Mouse (Mus musculus): Measurements from ENCODE around the gene Slc37a1. TPM values are rescaled to one million over a fixed set of nuclear protein-coding genes. Genes with fewer than 3 reads are reported as not detected.

Slc37a1 gene
- polyA plus RNA-seq, 1 experiment from 2014 or later, result 4.6 TPM

- no peaks in the 10 kb centered on the region for H3K27me3 ChIP-seq (ENCODE audit: control insufficient read depth, insufficient read depth, low read length)
- 86% methylated on average over 12 of the region's 12 CpGs for WGBS (ENCODE audit: insufficient replicate concordance)
- no peak overlapping the region for H3K4me2 ChIP-seq
- no peak overlapping the region for H3K27ac ChIP-seq (ENCODE audit: low read depth, low read length)
- no peak overlapping the region for H3K9ac ChIP-seq (ENCODE audit: low read depth, low read length)
- H3K36me3 ChIP-seq (ENCODE audit: control insufficient read depth, insufficient read depth, low read length), result no peaks in the 10 kb centered on the region
- H3K4me1 ChIP-seq (ENCODE audit: control insufficient read depth, insufficient read depth, low read length), result no peaks in the 10 kb centered on the region
- ATAC-seq (replicated peaks; ENCODE audit: insufficient number of reproducible peaks, low FRiP score, low TSS enrichment), result no peak
- H3K4me3 ChIP-seq (ENCODE audit: low read depth, low read length), result no peak overlapping the region
- no peaks in the 10 kb centered on the region for H3K9me3 ChIP-seq (replicated peaks; ENCODE audit: control insufficient read depth, low read length)
Measured at GRCm38 (mm10) chr17:31257898-31258297, 28.7 kb upstream of the Slc37a1 start.

GRCm38 (mm10) chr17:31258310-31258865, 28.2 kb upstream of the Slc37a1 start:
- Histone ChIP-seq H3K36me3 (ENCODE audit: control insufficient read depth, insufficient read depth, low read length) (no peaks in the 10 kb centered on the region), H3K9ac (ENCODE audit: low read depth, low read length) (no peak overlapping the region), H3K4me2 (no peak overlapping the region), H3K27ac (ENCODE audit: low read depth, low read length) (no peak overlapping the region), H3K27me3 (ENCODE audit: control insufficient read depth, insufficient read depth, low read length) (no peaks in the 10 kb centered on the region), H3K9me3 (replicated peaks; ENCODE audit: control insufficient read depth, low read length) (no peaks in the 10 kb centered on the region), H3K4me1 (ENCODE audit: control insufficient read depth, insufficient read depth, low read length) (no peaks in the 10 kb centered on the region), H3K4me3 (ENCODE audit: low read depth, low read length) (no peak overlapping the region)
- ATAC-seq (replicated peaks; ENCODE audit: insufficient number of reproducible peaks, low FRiP score, low TSS enrichment), result no peak
- 70% methylated on average over 9 of the region's 9 CpGs for WGBS (ENCODE audit: insufficient replicate concordance)

- no peaks in the 10 kb centered on the region for H3K36me3 ChIP-seq (ENCODE audit: control insufficient read depth, insufficient read depth, low read length)
Measured at GRCm38 (mm10) chr17:31259145-31259544, 27.4 kb upstream of the Slc37a1 start.

GRCm38 (mm10) chr17:31259825-31260224, 26.8 kb upstream of the Slc37a1 start:
- Histone ChIP-seq H3K4me2 (no peak overlapping the region), H3K9ac (ENCODE audit: low read depth, low read length) (no peak overlapping the region), H3K9me3 (replicated peaks; ENCODE audit: control insufficient read depth, low read length) (no peaks in the 10 kb centered on the region), H3K27me3 (ENCODE audit: control insufficient read depth, insufficient read depth, low read length) (no peaks in the 10 kb centered on the region), H3K4me3 (ENCODE audit: low read depth, low read length) (no peak overlapping the region), H3K4me1 (ENCODE audit: control insufficient read depth, insufficient read depth, low read length) (no peaks in the 10 kb centered on the region), H3K27ac (ENCODE audit: low read depth, low read length) (no peak overlapping the region), H3K36me3 (ENCODE audit: control insufficient read depth, insufficient read depth, low read length) (no peaks in the 10 kb centered on the region)
- ATAC-seq (replicated peaks; ENCODE audit: insufficient number of reproducible peaks, low FRiP score, low TSS enrichment), result no peak
- WGBS (ENCODE audit: insufficient replicate concordance), result 67% methylated on average over 4 of the region's 4 CpGs

More at GRCm38 (mm10) chr17:31259145-31259544, 27.4 kb upstream of the Slc37a1 start:
- Histone ChIP-seq H3K4me2 (no peak overlapping the region), H3K9ac (ENCODE audit: low read depth, low read length) (no peak overlapping the region), H3K27ac (ENCODE audit: low read depth, low read length) (no peak overlapping the region), H3K4me3 (ENCODE audit: low read depth, low read length) (no peak overlapping the region), H3K27me3 (ENCODE audit: control insufficient read depth, insufficient read depth, low read length) (no peaks in the 10 kb centered on the region), H3K4me1 (ENCODE audit: control insufficient read depth, insufficient read depth, low read length) (no peaks in the 10 kb centered on the region), H3K9me3 (replicated peaks; ENCODE audit: control insufficient read depth, low read length) (no peaks in the 10 kb centered on the region)
- no peak for ATAC-seq (replicated peaks; ENCODE audit: insufficient number of reproducible peaks, low FRiP score, low TSS enrichment)
- 73% methylated on average over 4 of the region's 4 CpGs for WGBS (ENCODE audit: insufficient replicate concordance)

GRCm38 (mm10) chr17:31260430-31260829, 26.2 kb upstream of the Slc37a1 start:
- Histone ChIP-seq H3K9ac (ENCODE audit: low read depth, low read length) (no peak overlapping the region), H3K4me3 (ENCODE audit: low read depth, low read length) (no peak overlapping the region), H3K27me3 (ENCODE audit: control insufficient read depth, insufficient read depth, low read length) (no peaks in the 10 kb centered on the region), H3K4me1 (ENCODE audit: control insufficient read depth, insufficient read depth, low read length) (no peaks in the 10 kb centered on the region), H3K27ac (ENCODE audit: low read depth, low read length) (no peak overlapping the region), H3K36me3 (ENCODE audit: control insufficient read depth, insufficient read depth, low read length) (no peaks in the 10 kb centered on the region), H3K9me3 (replicated peaks; ENCODE audit: control insufficient read depth, low read length) (no peaks in the 10 kb centered on the region), H3K4me2 (no peak overlapping the region)
- ATAC-seq (replicated peaks; ENCODE audit: insufficient number of reproducible peaks, low FRiP score, low TSS enrichment), result no peak
- WGBS (ENCODE audit: insufficient replicate concordance), result 74% methylated on average over 7 of the region's 7 CpGs

GRCm38 (mm10) chr17:31261352-31261751, 25.2 kb upstream of the Slc37a1 start:
- Histone ChIP-seq H3K27me3 (ENCODE audit: control insufficient read depth, insufficient read depth, low read length) (no peaks in the 10 kb centered on the region), H3K27ac (ENCODE audit: low read depth, low read length) (no peak overlapping the region), H3K4me3 (ENCODE audit: low read depth, low read length) (no peak overlapping the region), H3K9ac (ENCODE audit: low read depth, low read length) (no peak overlapping the region), H3K36me3 (ENCODE audit: control insufficient read depth, insufficient read depth, low read length) (no peaks in the 10 kb centered on the region), H3K4me1 (ENCODE audit: control insufficient read depth, insufficient read depth, low read length) (no peaks in the 10 kb centered on the region), H3K9me3 (replicated peaks; ENCODE audit: control insufficient read depth, low read length) (no peaks in the 10 kb centered on the region), H3K4me2 (no peak overlapping the region)
- ATAC-seq (replicated peaks; ENCODE audit: insufficient number of reproducible peaks, low FRiP score, low TSS enrichment), result no peak
- 82% methylated on average over 6 of the region's 6 CpGs for WGBS (ENCODE audit: insufficient replicate concordance)

- H3K36me3 ChIP-seq (ENCODE audit: control insufficient read depth, insufficient read depth, low read length), result no peaks in the 10 kb centered on the region
- no peak overlapping the region for H3K27ac ChIP-seq (ENCODE audit: low read depth, low read length)
- WGBS (ENCODE audit: insufficient replicate concordance), result 56% methylated on average over 5 of the region's 5 CpGs
- no peak overlapping the region for H3K4me2 ChIP-seq
- H3K4me1 ChIP-seq (ENCODE audit: control insufficient read depth, insufficient read depth, low read length), result no peaks in the 10 kb centered on the region
- no peaks in the 10 kb centered on the region for H3K9me3 ChIP-seq (replicated peaks; ENCODE audit: control insufficient read depth, low read length)
- H3K27me3 ChIP-seq (ENCODE audit: control insufficient read depth, insufficient read depth, low read length), result no peaks in the 10 kb centered on the region
- H3K4me3 ChIP-seq (ENCODE audit: low read depth, low read length), result no peak overlapping the region
- no peak for ATAC-seq (replicated peaks; ENCODE audit: insufficient number of reproducible peaks, low FRiP score, low TSS enrichment)
- H3K9ac ChIP-seq (ENCODE audit: low read depth, low read length), result no peak overlapping the region
Measured at GRCm38 (mm10) chr17:31262715-31263114, 23.9 kb upstream of the Slc37a1 start.

GRCm38 (mm10) chr17:31263770-31264169, 22.8 kb upstream of the Slc37a1 start:
- Histone ChIP-seq H3K27me3 (ENCODE audit: control insufficient read depth, insufficient read depth, low read length) (no peaks in the 10 kb centered on the region), H3K36me3 (ENCODE audit: control insufficient read depth, insufficient read depth, low read length) (no peaks in the 10 kb centered on the region), H3K4me3 (ENCODE audit: low read depth, low read length) (no peak overlapping the region), H3K4me1 (ENCODE audit: control insufficient read depth, insufficient read depth, low read length) (no peaks in the 10 kb centered on the region), H3K9ac (ENCODE audit: low read depth, low read length) (no peak overlapping the region), H3K9me3 (replicated peaks; ENCODE audit: control insufficient read depth, low read length) (no peaks in the 10 kb centered on the region), H3K4me2 (no peak overlapping the region), H3K27ac (ENCODE audit: low read depth, low read length) (no peak overlapping the region)
- no peak for ATAC-seq (replicated peaks; ENCODE audit: insufficient number of reproducible peaks, low FRiP score, low TSS enrichment)
- 85% methylated on average over 5 of the region's 5 CpGs for WGBS (ENCODE audit: insufficient replicate concordance)

- Histone ChIP-seq H3K4me3 (ENCODE audit: low read depth, low read length) (no peak overlapping the region), H3K4me2 (no peak overlapping the region), H3K27ac (ENCODE audit: low read depth, low read length) (no peak overlapping the region), H3K27me3 (ENCODE audit: control insufficient read depth, insufficient read depth, low read length) (no peaks in the 10 kb centered on the region), H3K36me3 (ENCODE audit: control insufficient read depth, insufficient read depth, low read length) (no peaks in the 10 kb centered on the region), H3K9ac (ENCODE audit: low read depth, low read length) (no peak overlapping the region), H3K4me1 (ENCODE audit: control insufficient read depth, insufficient read depth, low read length) (no peaks in the 10 kb centered on the region), H3K9me3 (replicated peaks; ENCODE audit: control insufficient read depth, low read length) (no peaks in the 10 kb centered on the region)
- 59% methylated on average over 6 of the region's 6 CpGs for WGBS (ENCODE audit: insufficient replicate concordance)
- ATAC-seq (replicated peaks; ENCODE audit: insufficient number of reproducible peaks, low FRiP score, low TSS enrichment), result no peak
Measured at GRCm38 (mm10) chr17:31264372-31264771, 22.2 kb upstream of the Slc37a1 start.

All from heart, embryonic 11.5 days (tissue).